Mouse (Mus musculus) lung, adult 18-20 months (tissue): ENCODE results near the gene Mllt11.

Source experiments
- DNase-seq, 2 experiments: peaks; one replicate each; pipeline ENCODE4 v3.0.0; 2022; ENCODE audit warnings: mixed read lengths in 2 of 2

Gene Mllt11

GRCm38 (mm10) chr3:95243086-95243485, 11.1 kb upstream of the Mllt11 start:
- no peak for DNase-seq

GRCm38 (mm10) chr3:95241498-95241897, 9.5 kb upstream of the Mllt11 start, which contains the start of gene Gm128:
Gene Gm128 (minus strand): TSS chr3:95241598.
- DNase-seq = no peak

DNA sequence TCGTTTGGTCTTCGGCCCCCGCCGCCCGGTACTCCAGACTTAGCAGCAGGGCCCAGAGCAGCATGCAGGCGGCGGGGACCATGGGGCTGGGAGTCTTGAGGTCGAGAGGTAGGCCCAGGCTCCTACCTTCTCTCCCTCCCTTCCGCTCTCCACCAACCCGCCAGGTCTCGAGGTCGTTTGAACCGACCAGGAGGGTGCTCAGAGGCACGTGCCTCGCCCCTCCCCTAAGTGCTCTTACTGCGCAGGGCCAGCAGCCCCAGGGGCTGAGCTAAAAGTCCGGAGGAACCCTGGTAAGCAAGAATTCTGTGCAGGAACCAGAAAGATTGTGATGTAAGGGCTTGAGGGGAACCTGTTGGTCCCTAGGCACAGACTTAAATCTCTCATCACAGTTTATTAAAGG, 8.9 kb upstream of the Mllt11 start:
- DNase-seq = no peak

GRCm38 (mm10) chr3:95239971-95240370, 8.0 kb upstream of the Mllt11 start:
- DNase-seq = no peak

DNA sequence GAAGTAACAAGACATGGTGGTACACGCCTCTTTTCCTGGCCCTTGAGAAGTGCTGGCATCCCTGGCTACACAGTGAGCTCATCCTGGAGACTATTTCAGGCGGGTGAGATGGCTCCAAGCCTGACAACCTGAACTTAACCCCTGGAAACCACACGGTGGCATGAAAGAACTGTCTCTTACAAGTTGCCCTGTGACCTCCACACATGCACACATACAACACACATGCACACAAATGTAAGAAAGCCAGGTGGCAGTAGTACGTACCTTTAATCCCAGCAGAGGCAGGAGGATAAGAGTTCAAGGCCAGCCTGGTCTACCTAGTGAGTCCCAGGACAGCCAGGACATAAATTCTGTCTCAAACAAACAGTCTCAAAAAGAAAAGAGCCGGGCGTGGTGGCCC, 7.1 kb upstream of the Mllt11 start:
- no peak for DNase-seq

- DNase-seq = peak; percentile 51 to 66
These were observed 5.6 kb upstream of the Mllt11 start for GRCm38 (mm10) chr3:95237541-95238099.

DNA sequence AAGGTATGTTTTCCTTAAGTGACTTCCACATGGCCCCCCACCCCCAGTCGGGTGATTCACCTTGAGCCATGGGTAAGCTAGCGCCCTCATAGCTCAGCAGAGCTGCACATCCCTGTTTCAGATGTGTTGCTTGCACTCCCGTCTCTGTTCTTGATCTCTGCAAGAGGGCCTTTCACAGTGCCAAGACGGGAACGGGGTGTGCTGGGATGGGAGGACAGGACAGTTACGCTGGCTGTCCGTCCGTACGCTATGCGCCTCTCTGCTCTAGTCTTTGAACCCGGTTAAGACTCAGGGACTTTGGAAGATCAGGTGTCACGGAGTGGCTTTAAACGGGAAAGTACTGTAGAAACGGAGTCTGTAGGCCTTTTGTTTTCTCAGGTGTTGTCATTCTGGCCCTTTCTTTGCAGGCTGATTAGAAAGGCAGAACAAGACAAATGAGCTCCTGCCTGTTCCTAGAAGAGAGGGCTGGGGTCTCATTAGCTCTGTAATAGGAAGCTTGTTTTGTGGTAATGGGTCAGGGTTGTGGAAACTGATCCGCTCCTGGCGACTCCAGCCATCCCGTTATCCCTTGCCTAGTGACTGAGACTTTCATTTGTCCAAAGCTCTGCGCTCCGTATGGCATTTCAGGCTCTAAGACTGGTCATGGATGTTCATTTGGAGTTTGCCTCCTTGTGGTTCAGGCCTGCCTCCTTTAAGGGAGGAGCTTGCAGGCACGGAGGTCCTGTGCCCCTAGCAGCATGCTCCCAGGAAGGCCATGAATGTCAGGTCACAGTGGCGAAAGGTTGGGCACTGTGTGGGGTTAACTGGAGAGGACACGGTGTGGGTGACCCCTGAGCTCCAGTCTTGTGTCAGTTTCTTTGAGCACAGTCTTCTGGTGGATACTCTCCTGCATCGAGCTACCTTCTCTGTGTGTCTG, 3.7 kb upstream of the Mllt11 start:
- no peak for DNase-seq

DNA sequence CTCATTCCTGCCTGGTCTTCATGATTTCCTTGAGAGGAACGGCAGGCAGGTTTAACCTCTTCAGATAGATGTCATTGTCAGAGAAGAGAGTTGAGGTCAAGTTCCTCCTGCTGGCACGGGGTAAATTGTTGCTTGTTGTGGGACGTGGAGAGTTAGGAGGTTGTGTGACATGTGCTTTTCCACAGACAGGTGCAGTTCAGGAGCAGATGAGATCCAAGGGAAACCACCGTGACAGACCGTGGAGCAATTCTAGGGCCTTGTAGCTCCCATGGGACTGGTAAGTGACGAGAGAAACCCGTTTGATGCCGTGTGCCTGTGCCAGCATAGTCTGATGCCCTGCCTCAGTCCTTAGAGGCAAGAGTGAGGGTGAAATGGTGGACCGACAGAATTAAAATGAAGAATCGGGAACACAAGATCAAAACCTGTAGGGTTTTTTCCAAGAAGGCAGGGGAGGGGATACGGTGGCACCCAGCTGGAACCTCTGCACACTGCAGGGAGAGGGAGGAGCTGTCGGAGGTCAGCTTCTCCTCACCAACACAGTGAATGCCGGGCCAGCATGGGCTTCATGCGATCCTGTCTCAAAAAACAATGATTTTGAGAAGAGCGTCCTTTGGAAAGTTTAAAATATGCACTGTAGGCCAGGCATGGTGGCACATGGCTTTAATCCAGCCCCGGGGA, 1.5 kb upstream of the Mllt11 start:
- DNase-seq = no peak

DNA sequence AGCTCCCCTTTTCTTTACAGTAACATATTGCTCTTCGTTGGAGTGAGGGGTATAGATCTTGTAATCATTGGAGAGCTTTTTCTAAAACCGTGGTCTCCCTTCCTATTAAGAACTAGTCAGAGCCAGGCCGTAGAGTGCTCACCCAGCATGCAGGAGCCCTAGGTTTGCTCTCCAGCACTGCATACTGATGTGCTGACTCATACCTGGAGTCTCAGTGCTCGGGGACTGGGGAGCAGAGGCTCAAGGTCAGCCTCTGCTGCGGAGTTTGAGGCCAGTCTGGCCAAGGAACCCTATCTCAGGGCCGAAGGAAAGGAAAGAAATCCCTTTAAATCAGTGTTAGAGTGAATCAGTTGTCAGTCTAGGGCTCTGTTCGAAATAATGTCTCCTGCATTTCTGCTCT, 800 bp upstream of the Mllt11 start:
- DNase-seq = peak; percentile 58 to 65

DNA sequence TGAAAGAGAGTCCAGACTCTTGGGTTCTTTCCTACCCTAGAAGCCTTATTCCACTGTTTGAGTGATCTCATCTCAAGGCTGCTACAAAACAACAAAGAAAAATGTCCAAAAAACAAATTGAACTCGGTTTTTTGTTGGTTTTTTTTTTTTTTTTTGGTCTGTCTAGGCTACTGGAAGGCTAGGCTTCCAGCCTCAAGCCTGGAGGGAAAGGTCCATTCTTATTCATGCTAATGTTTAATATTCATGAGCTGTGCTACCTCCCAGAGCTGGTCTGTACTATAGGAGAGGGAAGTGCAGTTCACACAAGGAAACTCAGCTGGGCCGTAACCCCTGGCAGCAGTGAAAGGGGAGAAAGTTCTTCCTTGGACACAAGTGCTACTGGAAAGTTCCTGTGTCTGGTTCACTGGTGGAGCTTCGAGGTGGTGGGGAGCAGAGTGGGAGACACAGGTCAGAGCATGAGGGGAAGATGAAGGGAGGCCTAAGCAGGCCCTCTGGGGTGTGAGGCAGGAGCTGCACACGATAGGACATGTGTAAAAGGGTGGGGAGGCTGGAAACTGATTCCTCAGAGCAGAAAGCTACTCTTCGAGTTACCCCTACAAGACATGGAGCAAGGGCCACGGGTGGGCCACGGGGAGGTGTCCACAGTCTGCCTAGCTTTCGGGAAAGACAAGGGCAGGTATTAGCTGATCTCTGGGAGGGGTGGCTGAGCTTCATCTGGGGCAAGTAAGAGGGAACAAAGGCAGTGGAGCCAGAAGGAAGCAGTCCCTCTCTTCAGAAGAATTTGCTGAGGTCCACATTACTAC, 1.3 kb downstream of the Mllt11 start:
- peak in 1 of 2 experiments; percentile 47 for DNase-seq

GRCm38 (mm10) chr3:95229781-95230494, 2.0 kb downstream of the Mllt11 start:
- peak; percentile 53 to 58 for DNase-seq

DNA sequence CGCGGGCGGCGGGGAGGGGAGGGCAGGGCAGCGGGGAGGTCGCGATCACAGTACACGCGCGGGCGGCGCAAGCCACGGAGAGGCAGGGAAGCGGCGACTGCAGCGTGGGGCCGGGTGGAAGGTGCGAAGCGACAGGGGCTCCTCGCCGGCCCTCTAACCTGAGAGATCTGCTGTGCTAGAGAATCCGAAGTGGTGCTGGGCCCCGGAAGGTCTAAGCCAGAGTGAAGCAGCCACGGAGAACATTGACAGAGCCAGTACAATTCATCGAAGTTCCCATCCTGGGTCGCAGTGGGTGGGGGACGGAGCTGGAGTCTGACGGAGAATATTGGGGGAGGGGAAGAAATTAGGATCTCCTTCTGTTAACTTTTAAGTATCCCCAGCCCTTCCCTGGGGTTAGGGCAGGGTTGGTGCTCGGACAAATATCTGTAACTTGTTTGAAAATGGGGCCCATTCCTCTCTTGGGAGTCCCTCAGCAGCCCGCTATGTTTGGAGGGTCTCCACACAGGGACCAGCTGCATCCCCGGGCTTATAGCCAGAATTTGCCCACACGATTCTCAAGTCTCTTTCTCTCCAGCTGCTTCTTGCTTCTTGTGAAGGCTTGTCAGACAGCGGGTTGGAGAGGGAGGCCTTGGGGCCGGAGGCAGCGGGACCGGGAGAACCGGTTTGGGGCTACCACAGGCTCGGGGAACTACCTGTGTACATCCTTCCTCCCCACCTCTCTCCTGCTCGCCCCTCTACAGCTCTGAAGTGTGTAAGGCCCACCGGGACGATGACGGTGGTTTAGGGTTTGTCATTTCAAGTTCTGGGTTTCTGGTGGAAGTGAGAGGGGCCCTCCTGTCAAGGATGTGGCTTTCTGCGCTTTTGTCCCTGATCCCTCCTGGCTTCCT, 2.8 kb downstream of the Mllt11 start:
- DNase-seq = peak; percentile 81 to 86

- peak; percentile 91 to 93 for DNase-seq
These were observed 3.6 kb downstream of the Mllt11 start, which contains the start of gene Cdc42se1 for GRCm38 (mm10) chr3:95228148-95228893. Gene Cdc42se1 (plus strand): TSS chr3:95228732.

- no peak for DNase-seq
These were observed 4.8 kb downstream of the Mllt11 start for GRCm38 (mm10) chr3:95227214-95227613.

DNA sequence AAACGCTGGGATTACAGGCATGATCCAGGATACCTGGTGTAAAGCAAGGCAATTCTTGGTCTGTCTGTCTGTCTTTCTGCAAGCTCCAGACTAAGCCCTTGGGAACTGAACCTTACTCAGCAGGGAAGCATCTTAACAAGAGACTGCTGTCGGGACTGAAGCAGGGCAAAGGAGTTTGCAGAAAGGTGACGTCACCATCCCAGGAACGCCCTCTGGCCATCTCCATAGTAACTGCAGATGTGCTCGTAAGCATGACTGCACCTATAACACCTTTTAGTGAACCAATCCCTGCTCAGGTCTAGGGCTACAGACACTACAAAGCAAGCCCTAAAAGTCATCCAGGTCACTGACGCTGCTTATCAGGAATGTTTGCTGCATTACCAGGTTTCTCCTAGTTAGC, 7.7 kb downstream of the Mllt11 start:
- DNase-seq = peak in 1 of 2 experiments; percentile 49

DNA sequence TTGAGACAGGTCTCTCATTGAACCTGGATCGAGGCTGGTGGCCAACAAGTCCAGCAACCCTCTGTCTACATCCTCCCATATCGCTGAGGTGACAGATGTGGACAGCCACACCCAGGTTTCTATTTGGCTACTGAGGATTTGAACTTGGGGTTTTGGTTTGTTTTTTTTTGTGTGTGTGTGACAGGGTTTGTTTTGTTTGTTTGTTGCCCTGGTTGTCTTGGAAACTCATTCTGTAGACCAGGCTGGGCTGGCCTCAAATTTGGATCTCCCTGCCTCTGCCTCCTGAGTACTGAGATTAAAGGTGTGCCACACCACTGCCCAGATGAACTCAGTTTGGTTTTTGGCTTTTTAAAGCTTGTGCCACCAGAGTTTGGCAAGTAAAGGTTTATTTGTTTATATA, 8.9 kb downstream of the Mllt11 start:
- DNase-seq = no peak

DNA sequence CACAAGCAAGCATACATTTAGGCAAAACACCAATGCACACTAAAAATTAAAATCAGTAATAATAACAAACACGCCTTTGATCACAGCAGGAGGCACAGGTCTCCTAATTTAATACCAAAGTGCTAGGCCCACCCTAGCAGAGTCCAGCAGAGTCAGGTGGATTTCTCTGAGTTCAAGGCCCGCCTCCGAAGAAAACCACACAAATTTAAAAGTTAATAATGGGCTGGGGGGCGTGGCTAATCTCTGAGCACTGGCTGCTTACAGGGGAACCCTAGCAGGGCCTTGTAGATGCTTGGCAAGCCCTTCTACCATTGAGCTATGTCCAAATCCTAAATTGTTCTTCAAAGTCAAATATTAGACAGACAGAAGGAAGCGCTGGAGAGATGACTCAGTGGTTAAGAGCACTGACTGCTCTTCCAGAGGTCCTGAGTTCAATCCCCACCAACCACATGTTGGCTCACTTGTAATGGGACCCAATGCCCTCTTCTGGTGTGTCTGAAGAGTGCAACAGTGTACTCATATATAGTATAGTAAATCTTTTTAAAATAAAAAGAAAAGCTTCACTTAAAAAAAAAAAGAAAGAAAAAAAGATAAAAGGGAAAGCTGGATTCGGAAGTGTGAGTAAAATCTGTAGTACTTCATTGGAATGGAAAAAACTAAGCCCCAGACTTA, 13.4 kb downstream of the Mllt11 start:
- no peak for DNase-seq

DNA sequence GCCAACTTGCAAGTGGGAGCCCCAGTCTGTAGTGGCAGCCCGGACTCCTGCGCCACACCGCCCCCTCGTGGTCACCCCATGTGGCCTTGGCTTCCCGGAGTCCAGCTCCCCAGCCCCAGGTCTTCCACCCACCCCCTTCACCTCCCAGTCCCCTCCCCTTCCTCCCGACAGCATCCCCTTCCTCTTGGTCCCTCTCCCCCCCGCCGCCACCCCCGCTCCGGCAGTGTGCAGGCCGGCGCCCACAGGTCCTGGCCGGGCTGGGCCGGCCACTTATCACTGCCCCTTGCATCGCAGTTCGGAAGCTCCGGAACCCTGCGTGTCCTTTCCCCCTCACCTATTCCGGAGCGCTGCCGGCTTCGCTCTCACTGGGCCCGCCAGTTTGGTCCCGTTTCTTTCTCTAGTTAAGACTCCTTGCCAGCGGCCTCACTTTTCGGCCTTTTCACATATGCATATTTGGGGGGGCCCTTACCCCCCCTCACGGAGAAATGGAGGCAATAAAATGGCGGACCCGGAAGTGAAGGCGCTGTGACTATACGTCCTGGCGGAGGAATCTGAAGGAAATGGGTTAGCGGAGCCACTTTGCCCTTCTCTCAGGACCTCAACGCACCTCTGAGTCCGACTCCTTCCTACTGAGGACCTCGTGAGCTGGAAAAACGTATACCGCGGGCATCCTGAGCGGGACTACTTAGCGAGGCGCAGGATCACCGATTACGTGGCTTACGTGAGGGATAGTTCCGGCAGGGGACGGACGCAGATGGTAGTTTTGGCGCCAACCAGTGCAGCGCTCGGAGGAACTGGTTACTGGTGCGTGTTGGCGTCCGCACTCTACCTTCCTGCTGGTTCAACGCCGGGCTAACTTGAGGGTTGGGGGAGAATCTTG, 14.5 kb downstream of the Mllt11 start, which contains the start of gene Gabpb2:
TSS of gene Gabpb2 (minus strand) at position 662 of the 880 bp plus-strand sequence.
- peak; percentile 95 to 97 for DNase-seq
